Mouse (Mus musculus): ENCODE results near the gene Btg1-ps1.
"Not testable (repeated sequence)": the region's sequence is repeated elsewhere in the genome, so short reads cannot be mapped to it uniquely, and the experiment has no call there.

The Btg1-ps1 gene

DNA sequence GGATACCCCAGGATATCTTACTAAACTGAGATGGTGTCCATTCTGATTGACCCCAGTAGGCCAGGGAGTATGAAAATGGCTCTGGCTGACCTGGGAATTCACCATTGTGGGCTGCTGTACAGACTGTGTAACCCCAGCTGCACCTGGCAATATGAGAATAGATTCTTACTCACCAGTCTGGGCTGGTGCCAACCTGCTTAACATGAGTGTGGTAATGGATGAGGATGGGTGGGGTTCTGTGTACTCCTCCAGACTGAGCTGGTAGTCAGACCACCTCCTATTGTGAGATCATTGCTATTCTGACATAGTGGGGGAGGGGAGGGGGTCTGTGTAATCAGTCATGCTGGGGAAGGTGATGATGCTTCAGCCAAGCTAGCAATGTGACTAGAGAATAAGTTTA, at the start of gene Btg1-ps1:
Gene Btg1-ps1 (minus strand): TSS at position 219 of the 400 bp plus-strand sequence.
- DNase-seq, result not testable (repeated sequence)

DNA sequence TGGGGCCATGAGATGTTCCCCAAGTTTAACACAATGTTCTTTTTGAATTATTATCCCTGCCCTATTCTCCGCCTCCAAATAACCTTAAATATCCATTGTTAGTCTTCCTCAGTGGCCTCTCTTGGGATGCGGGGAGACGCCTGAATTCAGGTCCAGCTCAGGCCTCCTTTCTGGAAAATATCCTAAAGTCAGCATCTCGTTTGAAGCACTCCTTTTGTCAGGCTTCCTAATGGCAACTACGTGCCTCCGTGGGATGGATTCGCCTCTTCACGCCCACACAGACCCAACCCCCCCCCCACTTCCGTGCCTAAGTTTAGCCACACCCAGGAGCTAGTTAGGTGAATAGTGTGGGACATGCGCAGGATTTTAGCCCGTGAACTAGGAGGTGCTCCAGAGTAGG, 47.6 kb upstream of the Btg1-ps1 start, which contains the start of gene Rhox10:
Gene Rhox10 (plus strand): TSS at position 301 of the 400 bp plus-strand sequence.
- DNase-seq, result no peak

DNA sequence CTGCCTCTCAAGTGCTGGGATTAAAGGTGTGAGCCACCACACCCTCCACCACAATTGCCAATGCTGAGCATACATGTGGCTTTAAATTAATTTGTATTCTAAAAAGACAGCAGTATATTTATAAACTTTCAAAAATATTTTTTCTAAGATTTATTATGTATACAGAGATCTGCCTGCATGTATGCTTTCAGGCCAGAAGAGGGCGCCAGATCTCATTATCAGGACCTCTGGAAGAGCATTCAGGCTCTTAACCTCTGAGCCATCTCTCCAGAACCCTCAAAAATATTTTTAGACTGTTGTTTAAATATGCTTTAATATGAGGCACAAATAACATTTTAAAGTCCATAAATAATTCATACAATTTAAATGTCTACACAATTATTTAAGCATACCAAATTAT, 42.9 kb upstream of the Btg1-ps1 start:
- peak; percentile 4 for DNase-seq

DNA sequence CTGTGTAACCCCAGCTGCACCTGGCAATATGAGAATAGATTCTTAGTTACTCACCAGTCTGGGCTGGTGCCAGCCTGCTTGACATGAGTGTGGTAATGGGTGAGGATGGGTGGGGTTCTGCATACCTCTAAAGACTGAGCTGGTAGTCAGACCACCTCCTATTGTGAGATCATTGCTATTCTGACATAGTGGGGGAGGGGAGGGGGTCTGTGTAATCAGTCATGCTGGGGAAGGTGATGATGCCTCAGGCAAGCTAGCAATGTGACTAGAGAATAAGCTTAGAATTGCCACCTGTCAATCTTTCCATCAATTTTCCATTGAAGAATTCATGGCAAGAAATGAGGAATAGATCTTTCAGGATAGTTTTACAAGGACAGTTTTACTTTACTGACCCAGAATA, 24.4 kb upstream of the Btg1-ps1 start, which contains the start of gene Btg1-ps2:
Gene Btg1-ps2 (minus strand): TSS at position 101 of the 400 bp plus-strand sequence.
- not testable (repeated sequence) for DNase-seq

DNA sequence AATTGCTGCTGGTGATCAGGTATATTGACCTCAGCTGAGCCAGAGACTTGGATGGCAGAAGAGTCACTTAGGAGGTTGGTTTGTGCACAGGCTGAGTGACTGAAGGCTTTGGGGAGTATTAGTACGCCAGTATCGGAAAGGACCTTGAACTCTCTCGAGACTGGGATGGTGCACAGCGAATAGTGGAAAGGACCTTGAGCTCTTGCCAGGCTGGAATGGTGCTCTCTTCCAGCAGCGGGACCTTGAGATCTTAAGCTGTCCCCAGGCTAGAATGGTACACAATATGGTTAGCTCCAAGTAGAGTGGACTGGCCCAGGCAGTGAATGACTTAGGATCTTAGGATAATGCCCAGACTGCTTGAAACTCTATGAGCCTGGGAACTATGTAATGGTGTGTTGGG, 21.1 kb upstream of the Btg1-ps1 start:
- DNase-seq, result no peak

DNA sequence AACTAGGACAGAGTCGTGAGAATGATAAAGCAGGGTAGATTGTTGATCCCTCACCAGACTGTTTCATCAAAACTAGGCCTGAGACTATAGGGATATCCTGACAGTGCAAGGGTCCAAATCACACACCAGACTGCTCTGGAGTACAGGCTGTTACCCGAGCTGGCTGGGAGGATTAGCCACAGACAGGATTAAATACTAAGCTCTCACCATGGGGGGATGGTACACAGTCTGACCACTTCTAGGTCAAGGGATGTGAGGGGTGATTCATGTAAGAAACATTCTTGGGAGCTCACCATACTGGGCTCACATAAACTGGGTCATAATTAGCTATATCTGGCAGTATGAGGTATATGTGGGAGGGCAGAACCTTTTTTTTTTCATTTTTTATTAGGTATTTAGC, 15.2 kb upstream of the Btg1-ps1 start:
- DNase-seq, result no peak

DNA sequence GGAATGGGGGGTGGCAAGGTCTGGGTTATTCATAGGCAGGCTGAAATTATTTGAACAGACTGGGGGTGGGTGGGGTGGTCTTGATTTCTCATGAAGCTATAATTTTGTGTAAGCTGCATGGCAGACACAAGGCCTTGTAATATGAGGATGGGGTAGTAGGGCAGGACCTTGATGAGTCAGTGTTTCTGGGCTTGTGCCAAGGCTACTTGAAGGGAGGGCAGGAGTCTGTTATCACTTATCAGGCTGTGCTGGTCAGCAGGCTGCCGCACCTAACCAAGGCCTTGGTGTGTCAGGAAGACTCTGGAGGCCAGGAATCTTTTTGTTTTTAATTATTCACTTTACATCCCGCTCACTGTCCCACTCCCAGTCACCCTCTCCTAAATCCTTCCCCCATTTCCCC, 9.9 kb downstream of the Btg1-ps1 start:
- DNase-seq, result no peak

Data from cerebellum, adult 8-10 months (tissue).